Mouse (Mus musculus): ENCODE measurements around the gene Abhd17c. TPM values are rescaled to one million over a fixed set of nuclear protein-coding genes. Genes with fewer than 3 reads are reported as not detected.

Abhd17c gene
- polyA plus RNA-seq, 1 experiment: 292 TPM

- 22% methylated on average over 2 of the region's 2 CpGs for WGBS
- Histone ChIP-seq H3K4me1 (ENCODE audit: control insufficient read depth, insufficient read depth, insufficient read length, low read length) (peaks cover 52% of the 10 kb centered on the region; the same call in 1 of the 2 replicates), H3K27ac (ENCODE audit: insufficient read depth, low read depth, low read length) (peak overlapping the region; percentile 99), H3K4me3 (ENCODE audit: low read depth, low read length) (no peak overlapping the region), H3K27me3 (ENCODE audit: control insufficient read depth, insufficient read depth, low read length) (no peaks in the 10 kb centered on the region), H3K36me3 (ENCODE audit: control insufficient read depth, insufficient read depth, low read length) (peaks cover 4% of the 10 kb centered on the region; the same call in 1 of the 2 replicates)
- peak; percentile 66; the same call in 1 of the 2 replicates for TF ChIP-seq POLR2A (IDR thresholded peaks at IDR 0.05; ENCODE audit: low read depth, low read length)
- TF ChIP-seq CTCF (IDR thresholded peaks at IDR 0.05; ENCODE audit: extremely low read depth, insufficient read length, insufficient replicate concordance, low read depth, low read length): peak; percentile 6; the same call in 1 of the 2 replicates
Observed at GRCm38 (mm10) chr7:84145633-84146032, 6.1 kb downstream of the Abhd17c start.

DNA sequence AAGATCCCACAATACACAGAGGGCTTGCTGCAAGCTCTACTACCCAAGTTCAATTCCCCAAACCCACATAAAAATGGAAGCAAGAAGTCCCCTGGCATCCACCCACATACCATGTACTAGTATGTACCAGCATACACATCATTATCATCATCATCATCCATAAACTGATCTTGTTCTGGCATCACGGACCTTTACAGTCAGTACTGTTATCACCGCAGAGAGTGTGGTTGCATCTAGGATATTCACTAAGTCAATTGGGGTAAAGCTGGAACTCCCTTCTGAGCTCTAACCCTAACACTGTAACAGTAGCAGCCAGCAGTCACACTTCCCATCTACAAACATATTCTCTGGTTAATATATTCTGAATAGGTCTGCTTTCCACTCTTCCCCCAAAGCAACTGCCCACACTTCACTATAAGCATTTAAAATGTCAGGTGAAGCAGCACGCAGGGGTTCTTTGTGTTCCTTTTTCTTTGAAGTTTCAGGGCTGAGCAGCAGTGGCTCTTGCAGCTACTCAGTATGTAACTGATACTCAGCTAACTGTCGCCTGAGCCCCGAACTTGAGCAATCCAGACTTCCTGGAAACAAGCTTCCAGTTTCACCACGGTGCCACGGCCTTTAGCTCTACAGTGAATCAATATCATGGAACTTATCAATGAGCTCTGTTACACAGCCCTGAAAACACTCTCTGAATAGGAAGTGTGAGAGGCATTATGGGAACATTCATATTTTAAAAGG lies 8.8 kb downstream of the Abhd17c start:
- H3K4me1 ChIP-seq (ENCODE audit: control insufficient read depth, insufficient read depth, insufficient read length, low read length): peaks cover 46% of the 10 kb centered on the region; the same call in 1 of the 2 replicates
- H3K36me3 ChIP-seq (ENCODE audit: control insufficient read depth, insufficient read depth, low read length): no peaks in the 10 kb centered on the region
- TF ChIP-seq CTCF (IDR thresholded peaks at IDR 0.05; ENCODE audit: extremely low read depth, insufficient read length, insufficient replicate concordance, low read depth, low read length): no peak
- no peak for TF ChIP-seq POLR2A (IDR thresholded peaks at IDR 0.05; ENCODE audit: low read depth, low read length)
- peak overlapping the region; percentile 70 for H3K27ac ChIP-seq (ENCODE audit: insufficient read depth, low read depth, low read length)
- 27% methylated on average over 7 of the region's 7 CpGs for WGBS
- no peaks in the 10 kb centered on the region for H3K27me3 ChIP-seq (ENCODE audit: control insufficient read depth, insufficient read depth, low read length)
- no peak overlapping the region for H3K4me3 ChIP-seq (ENCODE audit: low read depth, low read length)

GRCm38 (mm10) chr7:84142196-84142595 lies 9.5 kb downstream of the Abhd17c start:
- 85% methylated on average over 4 of the region's 4 CpGs for WGBS
- peaks cover 50% of the 10 kb centered on the region; the same call in 1 of the 2 replicates for H3K4me1 ChIP-seq (ENCODE audit: control insufficient read depth, insufficient read depth, insufficient read length, low read length)
- TF ChIP-seq POLR2A (IDR thresholded peaks at IDR 0.05; ENCODE audit: low read depth, low read length) (no peak), CTCF (IDR thresholded peaks at IDR 0.05; ENCODE audit: extremely low read depth, insufficient read length, insufficient replicate concordance, low read depth, low read length) (no peak)
- H3K27me3 ChIP-seq (ENCODE audit: control insufficient read depth, insufficient read depth, low read length): no peaks in the 10 kb centered on the region
- H3K27ac ChIP-seq (ENCODE audit: insufficient read depth, low read depth, low read length): 0 out of 2 replicates have a peak overlapping the region, but pooled peaks have one; percentile 3
- H3K4me3 ChIP-seq (ENCODE audit: low read depth, low read length): no peak overlapping the region
- H3K36me3 ChIP-seq (ENCODE audit: control insufficient read depth, insufficient read depth, low read length): no peaks in the 10 kb centered on the region

DNA sequence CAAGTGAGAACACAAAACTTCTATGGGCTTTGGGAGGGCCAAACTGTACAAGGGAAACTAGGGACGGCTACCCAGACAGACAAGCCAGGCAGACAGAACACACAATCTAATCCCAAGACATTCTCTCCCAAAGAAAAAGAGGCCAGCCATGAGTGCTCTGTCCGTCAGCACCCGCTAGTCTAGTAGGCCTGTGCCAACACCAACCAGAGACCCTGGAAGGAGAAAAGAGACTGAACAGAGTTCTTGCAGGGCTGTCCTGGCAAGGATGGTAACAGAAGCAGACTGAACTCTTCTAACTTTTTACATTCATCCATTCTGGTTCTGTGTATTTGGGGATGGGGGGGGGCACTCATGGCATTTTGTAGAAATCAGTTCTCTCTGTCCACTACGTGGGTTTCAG lies 12.1 kb downstream of the Abhd17c start:
- 65% methylated on average over 4 of the region's 4 CpGs for WGBS
- no peak overlapping the region for H3K27ac ChIP-seq (ENCODE audit: insufficient read depth, low read depth, low read length)
- no peak for TF ChIP-seq POLR2A (IDR thresholded peaks at IDR 0.05; ENCODE audit: low read depth, low read length)
- TF ChIP-seq CTCF (IDR thresholded peaks at IDR 0.05; ENCODE audit: extremely low read depth, insufficient read length, insufficient replicate concordance, low read depth, low read length): no peak

GRCm38 (mm10) chr7:84138731-84139130 lies 13.0 kb downstream of the Abhd17c start:
- Histone ChIP-seq H3K4me3 (ENCODE audit: low read depth, low read length) (no peak overlapping the region), H3K36me3 (ENCODE audit: control insufficient read depth, insufficient read depth, low read length) (no peaks in the 10 kb centered on the region), H3K27ac (ENCODE audit: insufficient read depth, low read depth, low read length) (0 out of 2 replicates have a peak overlapping the region, but pooled peaks have one; percentile 2), H3K4me1 (ENCODE audit: control insufficient read depth, insufficient read depth, insufficient read length, low read length) (peaks cover 46% of the 10 kb centered on the region; the same call in 1 of the 2 replicates), H3K27me3 (ENCODE audit: control insufficient read depth, insufficient read depth, low read length) (no peaks in the 10 kb centered on the region)
- 37% methylated on average over 4 of the region's 4 CpGs for WGBS
- TF ChIP-seq CTCF (IDR thresholded peaks at IDR 0.05; ENCODE audit: extremely low read depth, insufficient read length, insufficient replicate concordance, low read depth, low read length): no peak
- TF ChIP-seq POLR2A (IDR thresholded peaks at IDR 0.05; ENCODE audit: low read depth, low read length): no peak

More for the DNA sequence above, 12.1 kb downstream of the Abhd17c start:
- Histone ChIP-seq H3K27me3 (ENCODE audit: control insufficient read depth, insufficient read depth, low read length) (no peaks in the 10 kb centered on the region), H3K4me1 (ENCODE audit: control insufficient read depth, insufficient read depth, insufficient read length, low read length) (peaks cover 54% of the 10 kb centered on the region; the same call in 1 of the 2 replicates), H3K4me3 (ENCODE audit: low read depth, low read length) (no peak overlapping the region), H3K36me3 (ENCODE audit: control insufficient read depth, insufficient read depth, low read length) (no peaks in the 10 kb centered on the region)

GRCm38 (mm10) chr7:84137779-84138178 lies 13.9 kb downstream of the Abhd17c start:
- H3K4me1 ChIP-seq (ENCODE audit: control insufficient read depth, insufficient read depth, insufficient read length, low read length): peaks cover 39% of the 10 kb centered on the region; the same call in 1 of the 2 replicates
- H3K27ac ChIP-seq (ENCODE audit: insufficient read depth, low read depth, low read length): no peak overlapping the region
- H3K36me3 ChIP-seq (ENCODE audit: control insufficient read depth, insufficient read depth, low read length): no peaks in the 10 kb centered on the region
- WGBS: 50% methylated on average over 3 of the region's 3 CpGs
- no peaks in the 10 kb centered on the region for H3K27me3 ChIP-seq (ENCODE audit: control insufficient read depth, insufficient read depth, low read length)
- no peak for TF ChIP-seq POLR2A (IDR thresholded peaks at IDR 0.05; ENCODE audit: low read depth, low read length)
- TF ChIP-seq CTCF (IDR thresholded peaks at IDR 0.05; ENCODE audit: extremely low read depth, insufficient read length, insufficient replicate concordance, low read depth, low read length): no peak
- H3K4me3 ChIP-seq (ENCODE audit: low read depth, low read length): no peak overlapping the region

Data from small intestine, adult 2 months (tissue).